Mouse (Mus musculus) inflammation-experienced regulatory T-cells, adult 6 months (primary cell): ENCODE measurements around the gene Skint9. TPM values are rescaled to one million over a fixed set of nuclear protein-coding genes. Genes with fewer than 3 reads are reported as not detected.
"Not testable (repeated sequence)": the region's sequence is repeated elsewhere in the genome, so short reads cannot be mapped to it uniquely, and the experiment has no call there.

Experiments used
- ATAC-seq: one replicate; pipeline ENCODE4 v1.8.0; 2017
- polyA plus RNA-seq, 3 experiments: library from polyadenylated mRNA; unstranded; fragments of 100-300 nt; shearing (Covaris generic); gene quantifications; one replicate each; pipeline ENCODE4 v1.2.1; 2017

Gene Skint9
- not detected for polyA plus RNA-seq

- ATAC-seq: no peak
These were observed at the start of gene Skint9 for GRCm38 (mm10) chr4:112433885-112434284. TSS of gene Skint9 (minus strand) at chr4:112433985.

GRCm38 (mm10) chr4:112432685-112433084, 1.1 kb downstream of the Skint9 start:
- ATAC-seq: no peak

DNA sequence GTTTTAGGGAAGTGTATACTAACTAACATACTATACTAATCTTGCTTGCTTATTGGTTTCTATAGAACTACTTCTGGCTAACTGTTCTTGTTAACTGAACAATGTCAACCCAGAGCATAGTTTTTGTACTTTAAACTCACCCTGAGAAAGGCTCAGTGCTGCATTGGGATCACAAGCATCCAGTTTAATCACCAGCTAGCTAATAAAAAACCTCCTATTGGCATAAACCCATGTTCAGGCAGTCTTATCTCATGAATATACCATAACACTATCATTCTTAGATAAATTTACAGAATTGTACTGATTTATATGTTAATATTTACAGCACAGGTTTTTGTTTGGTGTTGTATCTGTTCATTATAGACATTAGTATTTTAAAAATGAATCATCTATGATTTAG, 1.6 kb downstream of the Skint9 start:
- no peak for ATAC-seq

- ATAC-seq: not testable (repeated sequence)
These were observed 84.7 kb downstream of the Skint9 start for GRCm38 (mm10) chr4:112349111-112349510.

Other genes with a start within 250 kb of the Skint9 start
- not detected for gene Skint3, start 201.7 kb downstream of the Skint9 start, polyA plus RNA-seq
- gene Skint2, start 123.2 kb upstream of the Skint9 start, polyA plus RNA-seq: not detected